Mouse (Mus musculus) lung, postnatal 36 days (tissue): Measurements from ENCODE around the gene Plaur.
"Not testable (repeated sequence)": the region's sequence is repeated elsewhere in the genome, so short reads cannot be mapped to it uniquely, and the experiment has no call there.

Experiments used
- DNase-seq: peaks from one replicate; pipeline ENCODE4 v3.0.0; 2022; ENCODE audit warnings: mixed read lengths

Gene Plaur

DNA sequence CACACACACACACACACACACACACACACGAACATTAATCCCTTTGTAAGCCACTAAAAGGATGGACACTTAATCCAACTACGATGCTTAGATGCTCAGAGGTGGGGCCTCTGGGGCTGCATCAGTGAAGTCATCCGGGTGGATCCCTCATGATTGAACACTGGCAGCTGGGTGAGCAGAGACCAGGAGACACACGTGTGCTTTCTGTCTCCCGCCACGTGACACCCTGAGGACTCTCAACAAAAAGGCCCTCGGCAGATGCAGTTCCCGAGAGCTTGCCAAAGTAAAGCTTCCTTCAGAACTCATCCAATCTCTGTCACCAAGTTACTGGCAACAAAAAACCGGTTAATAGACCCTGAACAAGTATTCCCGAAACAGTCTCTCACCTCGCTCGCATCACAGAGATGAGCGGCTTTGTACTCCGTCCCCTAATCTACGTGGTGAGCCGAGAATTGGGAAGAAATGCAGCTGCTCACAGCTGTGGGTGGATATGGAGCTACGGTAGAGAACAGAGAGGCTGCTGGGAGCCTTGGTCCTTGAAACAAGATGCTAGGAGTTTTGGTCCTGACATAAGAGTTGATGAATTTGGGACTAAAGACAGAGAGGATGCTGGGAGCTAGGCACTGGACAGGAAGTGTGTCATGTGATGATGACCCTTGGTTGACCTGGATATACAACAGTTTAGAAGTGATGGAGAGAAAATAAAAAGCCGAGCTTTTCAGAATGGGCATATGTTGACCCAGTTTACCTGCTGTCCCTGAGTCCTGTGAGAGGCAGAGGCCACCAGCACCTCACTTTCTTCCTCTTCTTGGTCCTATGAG is 18.0 kb downstream of the Plaur start:
- no peak for DNase-seq

DNA sequence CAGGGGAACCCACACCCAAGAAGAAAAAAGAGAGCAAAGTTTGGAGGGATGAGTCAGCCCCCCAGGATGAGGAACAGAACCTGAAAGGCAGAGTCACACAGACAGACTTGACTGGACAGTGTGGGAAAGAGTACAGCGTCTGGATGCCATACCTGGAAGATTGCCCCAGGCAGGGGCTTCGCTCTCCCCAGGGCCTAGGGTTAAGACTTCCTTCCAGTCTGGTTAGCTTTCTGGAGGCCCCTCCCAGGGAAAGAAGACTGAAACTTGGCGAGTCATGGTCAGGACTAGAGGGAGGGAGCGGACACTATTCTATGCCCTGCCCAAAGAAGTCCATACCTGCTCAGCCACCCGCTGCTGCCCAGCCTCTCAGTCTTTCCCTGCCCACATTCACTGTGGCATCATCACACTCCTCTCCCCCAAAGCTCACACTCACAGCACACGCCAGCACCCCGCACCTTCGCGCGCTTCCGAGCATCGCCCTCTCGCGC is 18.7 kb downstream of the Plaur start:
- no peak for DNase-seq

DNA sequence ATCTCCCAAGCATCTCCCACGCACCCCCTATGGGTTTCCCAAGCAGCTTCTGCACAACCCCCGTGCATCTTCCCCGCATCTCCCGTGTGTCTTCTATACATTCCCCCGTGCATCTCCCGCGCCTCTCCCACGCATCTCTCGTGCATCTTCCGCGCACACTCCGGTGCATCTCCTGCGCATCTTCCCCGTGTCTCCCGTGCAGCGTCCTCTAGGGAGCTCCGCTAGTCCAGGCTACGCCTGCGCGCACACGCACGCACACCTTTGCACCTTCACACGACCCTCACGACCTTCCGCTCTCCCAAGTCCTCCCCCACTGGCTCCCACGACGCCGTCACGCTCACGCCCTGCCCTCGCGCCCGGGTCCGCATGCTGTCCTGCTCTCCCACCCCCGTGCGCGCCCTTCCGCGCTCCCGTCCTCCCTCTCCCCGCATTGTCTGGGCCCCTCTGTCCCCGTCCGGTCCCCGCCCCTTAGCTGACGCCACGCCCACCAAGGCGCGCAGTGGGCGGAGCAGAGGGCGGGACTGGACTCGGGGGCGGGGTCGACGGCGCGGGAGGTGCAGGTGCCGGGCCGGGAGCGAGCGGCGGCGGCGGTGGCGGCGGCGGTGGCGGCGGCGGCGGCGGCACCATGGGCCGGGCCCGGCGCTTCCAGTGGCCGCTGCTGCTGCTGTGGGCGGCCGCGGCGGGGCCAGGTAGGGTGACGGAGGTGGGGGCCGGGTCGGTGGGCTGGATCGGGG is 19.4 kb downstream of the Plaur start, which contains the start of gene Cadm4:
TSS of gene Cadm4 (plus strand) at position 550 of the 734 bp plus-strand sequence.
- peak; percentile 69 for DNase-seq

DNA sequence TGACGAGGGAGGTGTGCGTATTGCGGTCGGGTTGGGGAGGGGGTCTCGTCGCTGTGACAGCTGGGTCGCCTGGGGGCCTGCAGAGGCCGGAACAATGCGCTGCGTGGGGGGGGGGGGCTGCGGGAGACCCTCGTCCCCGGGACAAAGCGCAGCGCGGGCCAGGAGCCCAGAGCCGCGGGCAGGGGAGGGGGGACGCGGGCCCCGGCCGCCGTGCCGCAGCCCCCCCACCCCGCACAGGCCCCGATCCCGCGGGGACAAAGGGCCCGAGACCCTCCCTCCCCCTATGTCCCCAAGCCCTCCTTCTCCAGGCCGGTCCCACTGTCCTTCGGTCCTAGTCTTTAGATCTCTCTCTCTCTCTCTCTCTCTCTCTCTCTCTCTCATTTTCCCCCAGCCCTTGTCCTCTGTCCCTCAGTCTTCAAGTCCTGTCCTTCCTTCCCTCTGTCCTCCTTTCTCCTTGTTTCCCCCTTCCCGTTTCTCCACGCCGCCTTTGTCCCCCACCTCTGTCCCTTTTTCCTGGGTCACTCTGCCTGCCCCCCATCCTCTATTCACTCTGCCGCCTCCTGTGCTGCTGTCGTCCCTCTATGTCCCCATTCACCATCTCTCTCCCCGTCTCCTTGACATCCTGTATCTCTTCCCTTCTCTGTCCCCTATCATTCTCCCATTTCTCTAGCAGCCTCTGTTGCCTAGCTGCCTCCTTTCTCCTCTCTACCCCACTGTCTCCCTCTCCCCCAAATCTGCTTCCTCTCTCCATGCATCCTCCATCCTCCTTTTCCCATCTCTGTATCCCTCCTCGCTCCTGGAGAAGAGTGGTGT is 20.1 kb downstream of the Plaur start:
- DNase-seq, result no peak

DNA sequence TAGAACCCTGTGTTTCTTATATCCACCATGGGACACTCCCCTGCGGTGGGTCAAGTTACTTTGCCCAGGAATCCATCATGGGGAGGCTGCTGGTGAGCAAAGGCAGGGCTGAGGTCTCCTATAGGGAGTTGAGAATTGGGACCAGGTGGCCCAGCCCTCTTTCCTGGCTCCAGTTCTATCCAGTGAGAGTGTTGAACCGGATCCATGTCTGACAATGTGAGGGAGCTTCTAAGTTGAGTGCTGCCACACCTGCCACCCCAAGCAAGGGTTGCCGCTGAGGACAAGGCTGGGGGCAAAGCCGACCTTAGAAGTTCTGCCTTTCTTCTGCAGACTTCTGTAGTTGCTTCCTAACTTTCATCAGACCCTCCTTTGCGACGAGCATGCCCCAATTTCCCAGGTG is 21.0 kb downstream of the Plaur start:
- DNase-seq, result not testable (repeated sequence)

DNA sequence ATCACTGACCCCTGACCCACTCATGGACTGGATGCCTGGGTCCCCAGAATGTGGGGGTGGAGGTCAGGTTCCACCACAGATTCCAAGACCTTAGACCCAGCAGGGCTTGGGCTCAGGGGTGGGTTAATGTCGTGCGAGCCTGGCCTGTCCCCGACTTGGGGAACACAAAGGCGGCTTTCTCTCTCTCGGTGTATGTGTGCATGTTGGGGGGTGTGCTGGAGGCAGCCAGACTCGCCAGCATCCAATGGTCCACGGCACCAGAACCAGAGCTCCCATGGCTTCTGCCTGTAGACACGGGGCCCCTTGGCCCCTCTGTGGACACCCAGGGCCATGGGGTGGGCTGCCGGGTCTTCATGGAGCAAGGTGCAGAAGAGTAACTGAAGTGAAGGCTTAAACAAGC is 23.2 kb downstream of the Plaur start:
- no peak for DNase-seq

DNA sequence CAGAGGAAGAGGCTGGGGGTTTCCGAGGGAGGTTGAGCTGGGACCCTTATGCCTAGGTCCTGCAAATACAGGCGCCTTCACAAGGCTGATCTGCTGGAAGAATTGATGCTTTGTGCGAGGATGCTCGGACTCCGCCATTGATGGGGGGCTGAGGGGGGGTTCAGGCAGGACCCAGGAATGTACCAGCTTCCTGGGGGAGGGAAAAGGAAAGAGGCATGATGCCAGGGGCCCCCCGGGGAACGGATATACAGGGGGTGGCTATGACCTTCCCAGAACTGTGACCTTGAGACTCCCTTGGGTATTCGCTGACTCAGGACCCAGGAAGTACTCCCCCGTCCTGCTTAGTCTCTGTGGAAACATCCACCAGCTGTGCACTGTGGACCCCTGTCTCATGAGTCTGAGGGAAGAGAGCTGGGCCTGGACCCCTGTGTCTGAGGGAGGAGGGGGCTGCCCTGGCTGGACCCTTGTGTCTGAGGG is 24.4 kb downstream of the Plaur start:
- no peak for DNase-seq

DNA sequence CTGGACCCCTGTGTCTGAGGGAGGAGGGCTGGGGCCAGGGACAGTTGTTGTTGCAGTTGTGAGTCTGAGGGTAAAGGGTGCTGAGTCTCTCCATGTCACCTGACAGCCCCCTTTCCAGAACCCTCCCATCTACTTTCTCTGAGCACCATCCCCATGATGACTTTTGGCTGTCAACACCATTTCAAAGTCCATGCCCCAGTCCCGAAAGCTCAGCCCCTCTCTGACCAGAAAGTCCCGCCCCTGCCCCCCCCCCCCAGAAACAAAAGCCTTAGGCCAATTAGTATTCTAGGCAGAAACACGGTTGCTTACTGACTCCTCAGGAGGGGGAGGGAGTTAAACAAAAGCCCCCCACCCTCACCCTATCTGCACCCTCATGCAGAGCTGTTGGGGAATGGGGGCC is 25.1 kb downstream of the Plaur start:
- no peak for DNase-seq

DNA sequence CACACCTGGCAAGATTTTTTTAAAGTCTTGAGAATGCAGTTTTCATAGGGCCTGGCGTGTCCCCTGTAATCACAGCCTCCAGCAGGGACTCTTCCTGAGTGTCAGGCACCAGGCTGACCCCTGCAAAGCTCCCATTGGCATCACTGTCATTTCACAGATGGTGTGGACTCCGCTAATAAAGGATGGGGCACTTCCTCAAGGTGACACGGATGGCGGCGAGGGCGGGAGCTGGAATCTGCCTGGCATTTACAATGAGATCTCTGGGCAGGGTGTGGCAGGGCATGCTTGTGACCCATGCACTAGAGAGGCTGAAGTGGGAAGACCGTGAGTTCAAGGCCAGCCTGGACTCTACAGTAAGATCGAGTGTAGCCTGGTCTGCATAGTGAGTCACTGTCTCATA is 26.0 kb downstream of the Plaur start:
- DNase-seq, result no peak

DNA sequence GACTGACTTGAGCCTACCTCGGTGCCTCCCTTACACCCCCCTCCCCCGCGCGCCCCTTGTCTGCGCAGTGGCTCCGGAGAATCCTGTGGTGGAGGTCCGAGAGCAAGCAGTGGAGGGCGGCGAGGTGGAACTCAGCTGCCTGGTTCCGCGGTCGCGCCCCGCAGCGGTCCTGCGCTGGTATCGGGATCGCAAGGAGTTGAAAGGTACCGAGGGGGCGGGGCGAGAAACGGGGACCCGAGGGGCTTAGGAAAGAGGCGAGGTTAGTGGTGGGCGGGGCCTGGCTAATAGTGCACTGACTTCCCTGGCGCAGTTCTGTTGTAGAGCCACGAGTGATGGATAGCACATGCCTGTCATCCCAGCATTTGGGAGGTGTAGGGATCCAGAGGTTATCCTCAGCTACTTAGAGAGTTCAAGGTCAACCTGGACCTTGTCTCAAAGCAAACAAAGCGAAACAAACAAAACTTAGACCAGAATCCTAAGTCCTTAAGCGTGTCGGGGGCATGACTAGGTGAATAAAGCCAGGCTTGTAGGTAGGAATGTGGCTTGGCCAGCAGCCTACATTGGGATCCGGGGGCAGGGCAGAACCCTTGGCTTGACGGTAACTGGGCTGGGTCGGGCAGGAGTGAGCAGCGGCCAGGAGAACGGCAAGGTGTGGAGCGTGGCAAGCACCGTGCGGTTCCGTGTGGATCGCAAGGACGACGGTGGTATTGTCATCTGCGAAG is 37.7 kb downstream of the Plaur start:
- no peak for DNase-seq

DNA sequence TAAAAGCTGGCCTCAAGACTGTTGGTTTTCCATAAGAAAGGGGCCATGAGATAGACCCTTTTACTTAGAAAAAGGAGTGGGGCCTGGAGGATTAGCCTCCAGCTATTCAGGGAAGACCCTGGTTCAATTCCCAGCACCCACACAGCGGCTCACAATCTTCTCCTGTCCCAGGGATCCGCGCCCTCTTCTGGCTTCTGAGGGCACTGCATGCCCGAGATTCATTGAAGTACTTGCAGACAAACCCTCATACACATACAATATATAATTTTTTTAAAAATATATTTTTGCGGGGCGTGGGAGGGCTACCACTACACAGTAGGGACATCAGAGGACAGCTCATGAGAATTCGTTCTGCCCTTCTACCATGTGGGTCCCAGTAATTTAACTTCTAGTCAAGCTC is 38.6 kb downstream of the Plaur start:
- peak; percentile 56 for DNase-seq

DNA sequence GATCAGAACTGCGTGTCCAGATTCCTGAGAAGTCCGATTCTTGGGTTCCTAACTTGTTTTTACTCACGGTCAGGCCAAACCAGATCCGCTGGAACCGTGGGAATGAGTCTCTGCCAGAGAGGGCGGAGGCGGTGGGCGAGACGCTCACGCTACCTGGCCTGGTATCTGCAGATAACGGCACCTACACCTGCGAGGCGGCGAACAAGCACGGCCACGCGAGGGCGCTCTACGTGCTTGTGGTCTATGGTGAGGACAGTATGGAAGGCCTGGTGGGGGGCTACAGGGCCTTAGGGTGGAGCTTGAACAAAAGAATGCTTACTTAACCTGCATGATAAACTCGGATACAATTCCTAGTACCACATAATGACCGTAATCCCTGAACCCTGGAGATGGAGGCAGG is 39.2 kb downstream of the Plaur start:
- peak; percentile 56 for DNase-seq

DNA sequence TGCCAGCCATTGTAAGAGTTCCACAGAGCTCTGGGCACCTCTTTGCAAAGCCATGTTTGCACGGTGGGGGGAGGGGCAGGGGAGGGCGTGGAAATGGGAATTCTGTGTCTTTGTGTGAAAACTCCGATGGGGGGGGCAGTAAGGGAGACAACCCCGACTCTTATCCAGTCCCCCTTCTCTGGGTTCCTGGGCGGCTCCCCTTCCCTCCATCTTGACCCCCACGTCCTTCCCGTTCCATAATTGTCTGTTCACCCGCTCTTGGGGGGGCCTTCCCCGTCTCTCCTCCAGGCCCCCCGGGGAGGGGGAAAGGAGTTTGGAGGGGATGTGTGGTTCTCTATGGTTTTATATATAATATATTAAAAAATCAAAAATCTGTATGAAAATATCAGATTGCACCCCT is 41.7 kb downstream of the Plaur start:
- DNase-seq, result no peak

DNA sequence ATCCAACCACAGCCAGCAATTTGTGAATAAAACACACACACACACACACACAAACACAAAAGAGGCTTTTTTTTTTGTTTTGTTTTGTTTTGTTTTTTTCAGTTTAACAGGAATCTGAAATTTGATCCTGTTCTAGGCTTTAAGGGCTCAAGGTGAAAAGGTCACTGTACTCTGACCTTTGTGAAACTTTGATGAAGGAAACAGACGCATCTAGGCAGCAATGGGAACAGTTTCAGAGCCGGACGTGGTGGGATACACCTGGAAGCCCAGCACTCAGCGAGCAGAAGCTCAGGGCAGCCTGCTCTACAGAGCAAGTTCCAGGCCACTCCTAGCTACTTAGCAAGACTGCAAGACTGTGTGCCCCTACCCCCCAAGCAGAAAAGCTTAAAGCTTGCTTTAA is 42.6 kb downstream of the Plaur start:
- DNase-seq, result no peak

DNA sequence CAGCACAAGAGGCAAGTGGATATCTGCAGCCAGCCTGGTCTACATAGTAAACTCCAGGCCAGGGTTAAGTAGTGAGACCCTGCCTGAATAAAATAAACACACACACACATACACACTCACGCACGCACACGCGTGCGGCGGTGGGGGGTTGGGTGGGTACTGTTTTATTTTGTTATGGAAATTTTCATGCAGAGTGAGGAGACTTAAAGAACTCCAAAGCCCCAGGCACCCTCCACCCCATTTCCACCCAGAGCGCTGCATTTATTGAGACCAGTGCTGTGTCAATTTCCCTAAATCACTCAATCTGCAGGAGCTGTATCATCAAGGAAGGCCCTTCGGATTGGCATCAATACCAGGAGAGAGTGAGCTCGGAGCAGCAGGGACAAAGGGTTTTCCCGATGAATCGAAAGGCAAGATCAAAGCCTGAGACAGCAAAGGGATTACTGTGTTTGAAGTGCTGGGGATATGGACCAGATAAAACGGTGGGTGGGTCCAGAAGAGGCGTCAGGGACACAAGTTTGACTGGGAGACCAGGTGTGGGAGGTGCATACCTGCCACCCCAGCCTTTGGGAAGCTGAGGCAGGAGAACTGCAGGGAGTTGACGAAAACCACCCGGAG is 43.3 kb downstream of the Plaur start:
- no peak for DNase-seq

DNA sequence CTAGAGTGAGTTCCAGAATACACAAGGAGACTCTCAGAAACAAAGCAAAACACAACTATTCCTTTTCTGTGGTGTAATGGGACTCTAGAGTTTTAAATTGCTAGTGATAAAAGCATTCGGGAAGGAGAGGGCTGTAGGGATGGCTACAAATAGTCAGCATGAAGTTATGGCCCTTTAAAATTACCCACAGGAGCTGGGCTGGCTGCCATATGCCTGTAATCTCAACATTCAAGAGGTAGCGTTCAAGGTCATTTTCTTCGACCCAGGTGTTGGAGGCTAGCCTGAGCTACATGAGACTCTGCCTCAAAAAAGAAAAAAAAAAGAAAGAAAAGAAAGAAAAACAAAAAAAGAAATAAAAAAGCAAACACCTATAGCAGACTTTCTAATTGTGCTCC is 43.8 kb downstream of the Plaur start:
- no peak for DNase-seq

DNA sequence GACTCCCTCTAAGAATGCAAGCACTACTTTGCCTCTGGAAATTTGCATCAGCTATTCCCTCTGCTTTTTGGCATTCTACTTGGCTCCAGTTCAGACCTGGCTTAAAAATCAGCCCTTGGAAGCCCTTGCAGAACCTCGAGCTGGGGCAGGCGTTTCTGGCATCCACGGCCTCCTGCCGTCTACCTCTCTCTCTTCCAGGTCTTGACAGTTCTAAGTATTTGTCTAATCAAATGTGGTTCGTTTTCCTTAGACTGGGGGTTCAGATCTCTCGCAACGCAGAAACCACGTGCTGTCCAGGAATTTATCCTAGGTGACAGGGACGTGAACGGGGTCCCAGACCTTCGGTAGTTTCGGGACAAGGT is 44.2 kb downstream of the Plaur start:
- DNase-seq, result peak; percentile 31

DNA sequence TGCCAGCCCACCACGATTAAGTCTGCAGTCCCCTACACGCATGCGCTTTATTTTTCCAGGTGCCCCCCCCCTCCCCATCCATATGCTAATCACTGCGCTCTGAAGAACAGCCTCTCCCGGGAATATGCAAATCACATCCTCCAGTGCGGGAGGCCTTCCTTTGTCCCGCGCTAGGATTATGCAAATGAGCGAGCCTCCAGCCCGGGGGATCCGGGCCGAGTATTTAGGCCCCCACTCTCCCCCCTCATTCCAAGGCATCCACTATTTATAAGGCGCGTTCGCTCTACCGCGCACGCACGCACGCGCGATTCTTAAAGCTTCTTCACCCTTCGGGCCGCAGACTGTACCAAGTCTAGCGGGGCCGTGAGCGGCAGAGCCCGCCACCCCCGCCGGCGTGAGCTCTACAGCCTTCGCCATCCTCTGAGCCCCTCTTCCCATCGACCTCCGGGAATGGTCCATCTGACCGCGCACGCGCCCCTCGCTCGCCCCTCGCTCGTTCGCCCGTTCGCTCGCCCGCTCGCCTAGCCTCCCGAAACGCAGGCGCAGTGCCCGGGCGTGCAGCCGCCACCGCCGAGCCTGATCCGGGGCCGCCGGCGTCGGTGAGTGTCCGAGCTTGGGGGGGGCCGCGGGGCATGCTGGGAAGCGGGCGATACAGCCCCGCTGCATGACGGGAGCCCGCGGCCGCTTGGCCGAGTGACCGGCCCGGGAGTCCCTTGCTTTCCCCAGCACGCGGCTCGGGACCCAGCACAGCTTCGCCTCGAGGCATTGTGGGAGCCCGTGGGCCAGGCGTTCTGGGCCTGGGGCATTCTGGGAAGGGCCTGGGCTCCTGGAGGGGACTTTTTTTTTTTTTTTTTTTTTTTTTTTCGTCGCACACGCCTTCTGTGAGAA is 44.8 kb downstream of the Plaur start, which contains the start of gene Zfp428:
TSS of gene Zfp428 (plus strand) at position 169 of the 888 bp plus-strand sequence.
- DNase-seq, result peak; percentile 87

DNA sequence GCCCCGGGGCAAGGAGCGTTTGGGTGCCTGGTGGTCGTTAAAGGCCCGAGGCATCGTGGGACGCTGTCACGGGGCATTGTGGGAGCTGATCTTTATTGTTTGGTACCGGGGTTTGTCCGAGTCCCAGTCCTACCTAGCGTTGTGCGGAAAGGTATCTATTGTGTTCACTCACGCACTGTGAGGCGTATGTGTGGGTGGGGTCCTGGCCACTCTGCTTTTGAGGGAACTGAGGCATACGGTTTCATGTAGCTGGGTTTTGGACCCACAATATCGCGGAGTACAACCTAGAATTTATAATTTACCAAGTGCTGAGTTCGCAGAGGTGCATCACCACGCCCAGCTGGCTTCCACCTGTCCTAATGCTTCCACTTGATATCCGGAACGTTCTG is 45.4 kb downstream of the Plaur start:
- DNase-seq, result no peak

DNA sequence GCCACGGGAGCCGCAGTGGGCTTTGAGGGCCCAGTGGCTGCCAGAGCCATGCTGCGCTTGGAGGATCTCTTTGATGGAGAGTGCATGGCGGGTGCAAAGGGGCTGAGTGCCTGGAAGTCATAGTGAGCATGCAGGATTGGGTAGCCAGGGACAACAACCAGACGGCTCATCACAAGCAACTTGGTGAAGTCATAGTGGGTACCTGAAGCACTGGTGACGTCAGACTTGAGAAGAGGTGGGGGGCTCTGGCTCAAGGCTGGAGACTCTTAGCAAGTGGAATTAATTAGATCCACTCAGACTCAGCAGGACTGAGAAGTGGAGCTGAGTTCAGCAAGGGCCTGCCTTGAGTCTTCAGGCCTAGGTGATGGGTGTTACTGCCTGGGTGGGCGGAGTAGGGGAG is 50.1 kb downstream of the Plaur start, which contains the start of gene AC161166.1:
TSS of gene AC161166.1 (minus strand) at position 101 of the 400 bp plus-strand sequence.
- no peak for DNase-seq

DNA sequence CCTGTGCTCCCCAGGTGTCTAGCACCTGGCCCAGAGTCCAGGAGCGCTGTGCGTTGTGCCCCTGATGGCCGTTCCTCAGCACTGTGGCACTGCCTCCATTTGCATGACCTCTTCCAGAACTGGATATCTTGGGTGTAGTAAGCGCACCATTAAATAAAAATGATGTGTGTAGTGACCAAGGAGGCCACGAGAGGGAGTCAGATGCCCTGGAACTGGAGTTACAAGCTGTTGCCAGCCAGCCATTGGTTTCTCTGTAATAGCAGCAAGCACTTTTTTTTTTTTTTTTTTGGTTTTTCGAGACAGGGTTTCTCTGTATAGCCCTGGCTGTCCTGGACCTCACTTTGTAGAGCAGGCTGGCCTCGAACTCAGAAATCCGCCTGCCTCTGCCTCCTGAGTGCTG is 54.0 kb downstream of the Plaur start:
- DNase-seq, result not testable (repeated sequence)
